Mouse (Mus musculus) E14TG2a.4 (cell line): ENCODE results near the gene Urod.

Experiments used
- CTCF ChIP-seq: conservative IDR thresholded peaks from 2 replicates; pipeline ENCODE4 v1.5.1; 2014; ENCODE audit warnings: low read length
- NANOG ChIP-seq: IDR thresholded peaks from 2 replicates; pipeline ENCODE4 v1.6.1; 2014; ENCODE audit warnings: borderline replicate concordance, low read length, mixed read lengths

DNA sequence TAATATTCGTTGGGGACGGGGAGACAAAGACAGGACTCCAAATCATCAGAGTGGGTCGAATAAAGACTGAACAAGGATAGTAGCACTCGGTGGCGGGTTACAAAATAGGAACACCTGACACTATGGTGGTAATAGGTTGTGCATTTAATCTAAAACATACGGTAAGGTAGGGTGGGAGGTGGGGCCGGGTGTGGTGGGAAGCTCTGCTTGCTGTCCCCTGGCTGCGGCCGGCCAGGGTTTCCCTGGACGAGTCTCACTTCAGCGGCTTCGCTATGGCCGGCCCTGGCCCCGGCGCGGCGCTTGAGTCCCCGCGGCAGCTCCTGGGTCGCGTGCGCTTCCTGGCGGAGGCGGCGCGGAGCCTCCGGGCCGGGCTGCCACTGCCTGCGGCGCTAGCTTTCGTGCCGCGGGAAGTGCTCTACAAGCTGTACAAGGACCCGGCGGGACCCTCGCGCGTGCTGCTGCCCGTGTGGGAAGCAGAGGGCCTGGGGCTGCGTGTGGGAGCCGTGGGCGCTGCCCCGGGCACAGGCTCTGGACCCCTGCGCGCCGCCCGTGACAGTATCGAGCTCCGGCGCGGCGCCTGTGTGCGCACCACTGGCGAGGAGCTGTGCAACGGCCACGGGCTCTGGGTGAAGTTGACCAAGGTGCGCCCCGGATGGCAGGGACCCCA lies 1.1 kb upstream of the Urod start, which contains the start of gene Hectd3:
- TF ChIP-seq CTCF (no peak), NANOG (no peak)
